Mouse (Mus musculus): ENCODE data around the gene March10. TPM values are rescaled to one million over a fixed set of nuclear protein-coding genes. Genes with fewer than 3 reads are reported as not detected.

The March10 gene
- total and polyA plus RNA-seq, 3 experiments, result 0.08 TPM; not detected in 2

DNA sequence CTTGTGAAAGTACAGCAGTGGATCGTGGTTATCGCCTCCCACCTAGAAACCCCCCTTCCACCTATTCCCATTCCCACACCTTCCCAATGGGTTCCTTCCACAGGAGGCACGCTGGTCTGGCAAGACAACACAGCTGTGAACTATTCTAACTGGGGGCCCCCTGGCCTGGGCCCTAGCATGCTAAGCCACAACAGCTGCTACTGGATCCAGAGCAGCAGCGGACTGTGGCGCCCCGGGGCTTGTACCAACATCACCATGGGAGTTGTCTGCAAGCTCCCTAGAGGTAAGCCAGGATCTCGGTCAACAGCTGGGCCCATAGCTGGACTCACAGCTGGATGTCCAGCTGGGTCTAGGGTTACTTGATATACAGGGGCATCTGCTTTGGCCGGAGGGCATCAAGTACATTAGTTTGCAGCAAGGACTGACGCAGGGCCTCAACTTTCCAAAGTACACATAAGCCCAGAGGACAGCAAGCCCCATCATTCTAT, 108.0 kb downstream of the March10 start:
- WGBS, result 90% methylated on average over 9 of the region's 9 CpGs
- TF ChIP-seq POLR2A (IDR thresholded peaks at IDR 0.05; ENCODE audit: insufficient read depth, low read depth, low read length) (no peak), EP300 (IDR thresholded peaks at IDR 0.05; ENCODE audit: insufficient read depth, low read depth, low read length) (no peak), CTCF (IDR thresholded peaks at IDR 0.05) (no peak)
- no peaks in the 10 kb centered on the region for H3K27me3 ChIP-seq (ENCODE audit: control insufficient read depth, insufficient read depth, low read length)
- no peaks in the 10 kb centered on the region for H3K36me3 ChIP-seq (ENCODE audit: control insufficient read depth, insufficient read depth, low read length)
- H3K4me3 ChIP-seq, result no peak overlapping the region
- peaks cover 2% of the 10 kb centered on the region; the same call in 1 of the 2 replicates for H3K4me1 ChIP-seq (ENCODE audit: control insufficient read depth, insufficient read depth, low read length)
- no peak for DNase-seq
- no peak overlapping the region for H3K27ac ChIP-seq
- H3K79me2 ChIP-seq (replicated peaks; ENCODE audit: control insufficient read depth, insufficient read depth, low read length), result no peaks in the 10 kb centered on the region
- intact Hi-C loops (cut with DNase I), result loop anchor here (5.0 kb wide), 3 partner anchors 76 to 509 kb away; no protein-coding TSS in a partner anchor
- no peak overlapping the region for H3K9ac ChIP-seq (ENCODE audit: low read depth, low read length)

DNA sequence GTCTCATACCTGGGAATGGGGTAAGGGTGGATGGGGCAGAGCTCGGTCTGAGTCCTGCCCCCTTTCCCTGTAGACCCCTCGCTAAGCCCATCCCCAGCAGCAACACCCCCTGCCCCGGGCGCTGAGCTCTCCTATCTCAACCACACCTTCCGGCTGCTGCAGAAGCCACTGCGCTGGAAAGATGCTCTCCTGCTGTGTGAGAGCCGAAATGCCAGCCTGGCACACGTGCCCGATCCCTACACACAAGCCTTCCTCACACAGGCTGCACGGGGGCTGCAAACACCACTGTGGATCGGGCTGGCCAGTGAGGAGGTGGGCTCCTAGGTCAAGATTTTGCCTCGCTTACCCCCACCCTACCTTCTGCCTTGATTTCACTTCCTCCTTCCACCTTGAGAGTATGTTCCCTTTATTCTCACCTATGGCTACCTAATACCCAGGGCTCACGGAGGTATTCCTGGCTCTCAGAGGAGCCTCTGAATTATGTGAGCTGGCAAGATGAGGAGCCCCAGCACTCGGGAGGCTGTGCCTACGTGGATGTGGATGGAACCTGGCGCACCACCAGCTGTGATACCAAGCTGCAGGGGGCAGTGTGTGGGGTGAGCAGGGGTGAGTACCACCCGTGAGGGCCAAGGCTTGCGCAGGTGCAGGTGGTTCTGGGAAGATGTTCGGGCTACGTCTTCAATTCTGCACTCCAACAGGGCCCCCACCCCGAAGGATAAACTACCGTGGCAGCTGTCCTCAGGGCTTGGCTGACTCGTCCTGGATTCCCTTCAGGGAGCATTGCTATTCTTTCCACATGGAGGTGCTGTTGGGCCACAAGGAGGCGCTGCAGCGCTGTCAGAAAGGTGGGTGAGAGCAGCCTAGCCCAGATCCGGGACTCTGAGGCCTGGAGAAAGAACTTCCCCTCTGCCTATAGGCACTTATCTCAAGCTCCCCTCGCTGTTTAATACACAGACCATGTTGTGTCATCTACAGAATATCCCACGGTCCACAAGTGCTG, 109.1 kb downstream of the March10 start:
- no peaks in the 10 kb centered on the region for H3K36me3 ChIP-seq (ENCODE audit: control insufficient read depth, insufficient read depth, low read length)
- intact Hi-C loops (cut with DNase I), result loop anchor here (1.0 to 5.0 kb wide), 4 partner anchors 75 to 564 kb away; no protein-coding TSS in a partner anchor

DNA sequence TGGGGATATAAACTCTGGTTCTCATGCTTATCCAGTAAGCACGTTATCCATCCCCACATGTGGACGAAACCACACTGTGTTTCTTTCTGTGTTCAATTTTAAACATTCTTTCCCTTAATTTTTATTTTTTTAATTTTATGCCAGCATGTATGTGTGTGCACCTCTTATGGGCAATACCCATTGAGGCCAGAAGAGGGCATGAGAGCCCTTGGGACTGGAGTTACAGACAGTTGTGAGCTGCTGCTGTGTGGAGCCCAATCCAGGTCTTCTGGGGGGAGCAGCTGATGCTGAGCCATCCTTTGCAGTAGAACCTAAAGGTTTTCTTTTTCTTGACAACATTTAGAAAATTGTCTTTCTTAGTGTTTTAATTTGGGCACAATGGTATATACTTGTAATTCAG, 111.3 kb downstream of the March10 start:
- no peak overlapping the region for H3K9ac ChIP-seq (ENCODE audit: low read depth, low read length)
- H3K4me1 ChIP-seq (ENCODE audit: control insufficient read depth, insufficient read depth, low read length), result no peaks in the 10 kb centered on the region
- intact Hi-C loops (cut with DNase I), result loop anchor here (5.0 kb wide), 3 partner anchors 73 to 512 kb away; no protein-coding TSS in a partner anchor
- 84% methylated on average over 2 of the region's 2 CpGs for WGBS
- no peak overlapping the region for H3K4me3 ChIP-seq
- H3K27me3 ChIP-seq (ENCODE audit: control insufficient read depth, insufficient read depth, low read length), result no peaks in the 10 kb centered on the region
- TF ChIP-seq CTCF (IDR thresholded peaks at IDR 0.05), result peak; percentile 76
- no peak for TF ChIP-seq POLR2A (IDR thresholded peaks at IDR 0.05; ENCODE audit: insufficient read depth, low read depth, low read length)
- DNase-seq, result no peak
- H3K27ac ChIP-seq, result no peak overlapping the region
- no peaks in the 10 kb centered on the region for H3K79me2 ChIP-seq (replicated peaks; ENCODE audit: control insufficient read depth, insufficient read depth, low read length)
- H3K36me3 ChIP-seq (ENCODE audit: control insufficient read depth, insufficient read depth, low read length), result no peaks in the 10 kb centered on the region

More for the DNA sequence above, 109.1 kb downstream of the March10 start:
- no peaks in the 10 kb centered on the region for H3K4me1 ChIP-seq (ENCODE audit: control insufficient read depth, insufficient read depth, low read length)
- H3K79me2 ChIP-seq (replicated peaks; ENCODE audit: control insufficient read depth, insufficient read depth, low read length), result no peaks in the 10 kb centered on the region
- H3K9ac ChIP-seq (ENCODE audit: low read depth, low read length), result no peak overlapping the region
- H3K27ac ChIP-seq, result no peak overlapping the region
- WGBS, result 53% methylated on average over 28 of the region's 28 CpGs
- H3K4me3 ChIP-seq, result no peak overlapping the region
- TF ChIP-seq CTCF (IDR thresholded peaks at IDR 0.05), result peak; percentile 94
- TF ChIP-seq EP300 (IDR thresholded peaks at IDR 0.05; ENCODE audit: insufficient read depth, low read depth, low read length), result no peak
- no peak for TF ChIP-seq POLR2A (IDR thresholded peaks at IDR 0.05; ENCODE audit: insufficient read depth, low read depth, low read length)
- no peaks in the 10 kb centered on the region for H3K27me3 ChIP-seq (ENCODE audit: control insufficient read depth, insufficient read depth, low read length)
- DNase-seq, result peak; percentile 80 to 83

DNA sequence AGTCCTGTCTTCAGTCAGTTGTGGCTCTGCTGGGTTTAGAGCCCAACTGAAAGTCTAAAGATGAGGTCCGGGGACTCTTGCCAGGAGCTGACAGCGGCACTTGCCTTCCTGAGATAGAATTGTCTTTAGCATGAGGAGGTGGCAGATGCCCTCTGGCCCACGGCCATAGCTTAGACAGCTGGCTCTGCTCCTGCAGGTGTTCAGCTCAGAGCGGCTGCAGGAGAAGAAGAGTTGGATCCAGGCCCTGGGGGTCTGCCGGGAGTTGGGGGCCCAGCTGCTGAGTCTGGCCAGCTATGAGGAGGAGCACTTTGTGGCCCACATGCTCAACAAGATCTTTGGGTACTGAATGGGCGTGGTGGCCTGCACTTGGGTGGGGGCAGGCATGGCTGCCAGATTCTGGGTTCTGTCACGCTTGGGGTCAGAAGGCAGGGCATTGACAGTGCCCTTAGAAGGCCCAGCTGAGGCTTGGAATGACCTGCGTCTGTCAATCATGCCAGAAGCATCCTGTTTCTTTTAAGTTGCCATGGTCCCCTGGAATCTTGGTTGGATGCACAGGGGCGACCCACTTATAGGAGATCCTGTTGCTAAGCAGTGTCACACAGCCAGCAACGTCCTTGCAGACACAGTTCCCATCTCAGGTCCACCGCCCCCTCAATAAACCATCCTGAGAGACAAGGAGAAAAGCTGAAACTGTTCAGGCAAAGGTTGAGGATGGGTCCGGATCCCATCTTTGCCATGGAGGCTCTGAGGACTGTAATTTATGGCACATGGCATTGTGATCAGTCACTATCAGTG, 117.7 kb downstream of the March10 start:
- Histone ChIP-seq H3K4me3 (no peak overlapping the region), H3K27ac (no peak overlapping the region), H3K9ac (ENCODE audit: low read depth, low read length) (no peak overlapping the region), H3K4me1 (ENCODE audit: control insufficient read depth, insufficient read depth, low read length) (no peaks in the 10 kb centered on the region), H3K36me3 (ENCODE audit: control insufficient read depth, insufficient read depth, low read length) (no peaks in the 10 kb centered on the region), H3K27me3 (ENCODE audit: control insufficient read depth, insufficient read depth, low read length) (no peaks in the 10 kb centered on the region), H3K79me2 (replicated peaks; ENCODE audit: control insufficient read depth, insufficient read depth, low read length) (no peaks in the 10 kb centered on the region)
- WGBS, result 60% methylated on average over 12 of the region's 12 CpGs
- TF ChIP-seq EP300 (IDR thresholded peaks at IDR 0.05; ENCODE audit: insufficient read depth, low read depth, low read length), result no peak
- TF ChIP-seq CTCF (IDR thresholded peaks at IDR 0.05), result no peak
- no peak for TF ChIP-seq POLR2A (IDR thresholded peaks at IDR 0.05; ENCODE audit: insufficient read depth, low read depth, low read length)
- no peak for DNase-seq
- intact Hi-C loops (cut with DNase I), result no loop called here

GRCm38 (mm10) chr11:105333867-105334670, 122.5 kb downstream of the March10 start:
- intact Hi-C loops (cut with DNase I), result loop anchor here (5.0 kb wide), 1 partner anchor 62 kb away; no protein-coding TSS in a partner anchor
- WGBS, result 47% methylated on average over 8 of the region's 8 CpGs
- DNase-seq, result no peak
- no peak overlapping the region for H3K27ac ChIP-seq
- H3K79me2 ChIP-seq (replicated peaks; ENCODE audit: control insufficient read depth, insufficient read depth, low read length), result no peaks in the 10 kb centered on the region
- H3K4me3 ChIP-seq, result no peak overlapping the region
- no peaks in the 10 kb centered on the region for H3K4me1 ChIP-seq (ENCODE audit: control insufficient read depth, insufficient read depth, low read length)
- H3K36me3 ChIP-seq (ENCODE audit: control insufficient read depth, insufficient read depth, low read length), result no peaks in the 10 kb centered on the region
- TF ChIP-seq EP300 (IDR thresholded peaks at IDR 0.05; ENCODE audit: insufficient read depth, low read depth, low read length) (no peak), POLR2A (IDR thresholded peaks at IDR 0.05; ENCODE audit: insufficient read depth, low read depth, low read length) (no peak), CTCF (IDR thresholded peaks at IDR 0.05) (no peak)
- no peaks in the 10 kb centered on the region for H3K27me3 ChIP-seq (ENCODE audit: control insufficient read depth, insufficient read depth, low read length)
- H3K9ac ChIP-seq (ENCODE audit: low read depth, low read length), result no peak overlapping the region
